Mouse (Mus musculus) regulatory T cell (primary cell): ENCODE results near the gene Chst5.

ENCODE experiments used
- in situ Hi-C: fragments of 300-600 bp; cut with MboI, MseI; formaldehyde crosslinking; loops from one replicate; pipeline ENCODE4 v1.15.1; 2025; ENCODE audit warnings: high pct_unique_total_duplicates

Chst5 gene

GRCm38 (mm10) chr8:111876355-111876948 lies 33.8 kb downstream of the Chst5 start, which contains the start of gene Tmem170:
TSS of gene Tmem170 (minus strand) at chr8:111876750.
- in situ Hi-C loops = no loop called here

- in situ Hi-C loops = no loop called here
These were observed 34.5 kb downstream of the Chst5 start for GRCm38 (mm10) chr8:111875758-111876157.

- in situ Hi-C loops = loop anchor here (5.0 to 25.0 kb wide), 2 partner anchors 126 to 2009 kb away; partner anchors contain the start of gene Phlpp2
These were observed 39.0 kb downstream of the Chst5 start for GRCm38 (mm10) chr8:111871278-111871677.

- in situ Hi-C loops = loop anchor here (5.0 to 25.0 kb wide), 2 partner anchors 127 to 2008 kb away; partner anchors contain the start of gene Phlpp2
These were observed 39.9 kb downstream of the Chst5 start for GRCm38 (mm10) chr8:111870379-111870778.

- in situ Hi-C loops = loop anchor here (25.0 kb wide), 1 partner anchor 2006 kb away; the partner anchor contains the start of gene Phlpp2
These were observed 41.6 kb downstream of the Chst5 start for GRCm38 (mm10) chr8:111868664-111869063.

- in situ Hi-C loops = loop anchor here (25.0 kb wide), 1 partner anchor 2004 kb away; the partner anchor contains the start of gene Phlpp2
These were observed 44.4 kb downstream of the Chst5 start for GRCm38 (mm10) chr8:111865857-111866256.

- in situ Hi-C loops = loop anchor here (25.0 kb wide), 1 partner anchor 2003 kb away; the partner anchor contains the start of gene Phlpp2
These were observed 45.0 kb downstream of the Chst5 start for GRCm38 (mm10) chr8:111865130-111865852.

GRCm38 (mm10) chr8:111864648-111865047 lies 45.6 kb downstream of the Chst5 start:
- in situ Hi-C loops = loop anchor here (25.0 kb wide), 1 partner anchor 2002 kb away; the partner anchor contains the start of gene Phlpp2

GRCm38 (mm10) chr8:111863280-111863679 lies 47.0 kb downstream of the Chst5 start:
- in situ Hi-C loops = loop anchor here (25.0 kb wide), 1 partner anchor 2001 kb away; the partner anchor contains the start of gene Phlpp2

GRCm38 (mm10) chr8:111855977-111856376 lies 54.3 kb downstream of the Chst5 start:
- in situ Hi-C loops = loop anchor here (25.0 kb wide), 1 partner anchor 1994 kb away; the partner anchor contains the start of gene Phlpp2

- in situ Hi-C loops = loop anchor here (25.0 kb wide), 1 partner anchor 1992 kb away; the partner anchor contains the start of gene Phlpp2
These were observed 56.3 kb downstream of the Chst5 start, which contains the start of gene Cfdp1 for GRCm38 (mm10) chr8:111853861-111854501. TSS of gene Cfdp1 (minus strand) at chr8:111854291.

GRCm38 (mm10) chr8:111853219-111853618 lies 57.0 kb downstream of the Chst5 start:
- in situ Hi-C loops = loop anchor here (25.0 kb wide), 1 partner anchor 1991 kb away; the partner anchor contains the start of gene Phlpp2

GRCm38 (mm10) chr8:111846746-111847145 lies 63.5 kb downstream of the Chst5 start:
- in situ Hi-C loops = no loop called here
